Mouse (Mus musculus) skeletal muscle tissue, adult 2 months (tissue): ENCODE data around the gene Tmem121.
A peak's percentile ranks its signal among the peaks of the same experiment; 100 is the strongest.

Source experiments
- DNase-seq: peaks from one replicate; pipeline ENCODE4 v3.0.0-alpha.2; 2012; ENCODE audit warnings: low read depth, low spot score

Gene Tmem121

GRCm38 (mm10) chr12:113149341-113149740 lies 36.4 kb upstream of the Tmem121 start:
- DNase-seq: no peak

- DNase-seq: no peak
These were observed 35.8 kb upstream of the Tmem121 start for GRCm38 (mm10) chr12:113149896-113150295.

GRCm38 (mm10) chr12:113150591-113150990 lies 35.1 kb upstream of the Tmem121 start:
- DNase-seq: no peak

DNA sequence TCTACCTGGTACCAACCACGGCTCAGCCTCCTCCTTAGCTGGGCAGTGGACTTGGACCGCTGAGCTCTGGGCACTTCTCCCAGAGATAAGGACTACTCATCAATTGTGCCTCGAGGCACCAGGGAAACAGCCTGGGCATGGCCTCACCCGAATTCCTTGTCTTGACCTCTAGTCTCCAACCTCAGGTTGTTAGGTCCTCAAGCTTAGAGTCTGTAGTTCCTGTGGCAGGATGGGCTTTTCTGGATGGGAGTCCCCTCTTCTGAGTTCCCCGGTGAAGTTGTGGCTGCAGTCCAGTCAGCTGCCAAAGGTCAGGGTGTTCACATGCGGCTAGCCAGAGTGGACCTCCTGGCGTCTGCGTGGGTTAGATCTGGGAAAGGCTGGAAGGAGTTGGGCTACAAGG lies 34.7 kb upstream of the Tmem121 start:
- DNase-seq: no peak

DNA sequence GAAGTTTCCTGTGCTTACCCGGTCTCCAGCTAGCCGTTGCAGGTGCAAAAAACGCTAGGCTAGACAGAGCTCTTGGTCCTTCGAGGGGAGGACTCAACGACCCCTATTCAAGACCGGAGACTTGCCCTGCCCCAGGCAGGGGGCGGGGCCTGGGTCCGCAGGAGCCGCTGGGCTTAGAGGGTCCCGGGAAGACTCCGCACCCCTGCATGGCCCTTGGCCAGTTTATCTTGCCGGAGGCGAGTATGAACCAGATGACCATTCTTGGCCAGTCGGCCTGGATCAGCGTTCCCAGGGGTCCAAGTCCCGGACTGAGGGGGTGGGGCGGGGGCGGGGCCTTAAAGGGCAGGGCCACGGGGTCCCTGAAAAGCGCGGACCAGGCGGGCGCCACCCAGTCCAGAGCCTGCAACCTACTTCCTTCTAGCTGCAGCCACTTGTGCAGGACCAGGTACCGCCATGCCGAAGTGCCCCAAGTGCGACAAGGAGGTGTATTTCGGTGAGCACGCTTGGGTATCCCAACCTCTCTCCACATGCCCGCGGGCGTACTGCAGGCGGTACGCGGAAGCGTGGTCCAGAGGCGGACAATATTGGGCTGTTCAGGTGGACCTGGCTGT lies 34.0 kb upstream of the Tmem121 start:
- no peak for DNase-seq

DNA sequence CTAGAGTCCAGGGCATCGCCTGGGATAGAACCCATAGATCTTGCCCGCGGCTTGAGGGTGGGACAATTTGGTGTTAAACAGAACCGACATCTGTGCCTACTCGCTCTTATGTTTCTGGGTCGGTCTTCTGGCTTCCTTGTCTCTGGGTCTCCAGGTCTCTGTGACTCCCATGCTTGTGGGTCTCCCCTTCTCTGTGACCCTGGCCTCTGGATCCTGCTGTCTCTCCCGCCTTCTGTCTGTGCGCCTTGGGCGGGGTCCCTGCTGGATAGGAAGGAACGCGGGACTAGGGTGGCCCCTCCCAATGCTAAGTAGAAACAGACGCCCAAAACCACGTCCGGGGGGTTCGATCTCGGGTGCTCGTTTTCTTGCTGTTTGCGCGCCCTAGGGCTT lies 33.5 kb upstream of the Tmem121 start:
- no peak for DNase-seq

GRCm38 (mm10) chr12:113152991-113153525 lies 32.7 kb upstream of the Tmem121 start:
- no peak for DNase-seq

GRCm38 (mm10) chr12:113153971-113154370 lies 31.8 kb upstream of the Tmem121 start:
- DNase-seq: no peak

DNA sequence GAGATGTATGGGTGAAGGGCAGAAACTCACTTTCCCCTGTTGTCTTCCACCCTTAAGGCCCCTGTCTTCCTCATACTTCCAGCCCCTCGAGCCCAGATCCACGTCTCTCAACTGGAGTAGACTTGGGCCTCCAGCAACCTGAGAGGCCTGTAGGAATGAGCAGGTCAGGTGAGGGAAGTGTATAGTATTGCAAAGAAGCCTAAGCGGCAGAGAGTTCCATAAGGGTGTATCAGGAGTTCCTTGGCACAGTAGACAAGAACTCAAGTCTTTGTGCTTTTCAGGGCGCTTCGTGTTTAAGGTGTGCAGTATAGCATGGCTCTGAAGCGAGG lies 31.0 kb upstream of the Tmem121 start:
- no peak for DNase-seq

GRCm38 (mm10) chr12:113155076-113155771 lies 30.5 kb upstream of the Tmem121 start:
- DNase-seq: no peak

DNA sequence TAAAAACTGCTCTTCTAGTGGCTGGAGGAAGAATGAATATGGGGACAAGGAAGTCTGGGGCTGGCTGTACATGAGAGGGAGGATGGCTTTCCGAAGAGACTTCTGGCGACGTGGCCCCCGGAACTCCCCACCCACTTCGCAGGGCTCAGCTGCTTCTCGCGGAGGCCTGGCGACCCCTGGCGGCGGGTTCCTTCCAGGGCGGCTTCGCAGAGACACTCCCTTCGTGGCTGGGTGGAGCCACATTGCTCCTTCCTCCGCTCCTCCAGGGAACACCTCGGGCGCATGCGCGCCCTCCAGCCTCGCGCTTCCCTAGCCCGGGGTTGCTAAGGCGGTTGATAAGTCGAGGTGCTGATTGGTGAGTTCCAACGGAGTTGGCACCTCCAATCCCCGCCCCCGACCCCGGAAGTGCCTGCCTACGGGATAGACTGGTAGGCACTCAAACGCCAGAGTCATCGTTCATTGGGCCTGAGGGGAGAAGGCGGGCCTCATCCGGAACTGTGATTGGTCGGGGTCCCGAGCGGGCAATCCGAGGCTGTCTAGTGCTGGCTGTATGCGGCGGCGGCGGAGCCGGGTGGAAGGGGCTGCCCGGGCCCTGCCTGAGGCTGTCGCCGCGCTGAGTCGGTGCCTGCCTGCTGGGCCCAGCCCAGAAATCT lies 29.7 kb upstream of the Tmem121 start, which contains the start of gene Tedc1:
TSS of gene Tedc1 (plus strand) at position 535 of the 653 bp plus-strand sequence.
- peak; percentile 100 for DNase-seq

- DNase-seq: no peak
These were observed 29.2 kb upstream of the Tmem121 start for GRCm38 (mm10) chr12:113156540-113156929.

DNA sequence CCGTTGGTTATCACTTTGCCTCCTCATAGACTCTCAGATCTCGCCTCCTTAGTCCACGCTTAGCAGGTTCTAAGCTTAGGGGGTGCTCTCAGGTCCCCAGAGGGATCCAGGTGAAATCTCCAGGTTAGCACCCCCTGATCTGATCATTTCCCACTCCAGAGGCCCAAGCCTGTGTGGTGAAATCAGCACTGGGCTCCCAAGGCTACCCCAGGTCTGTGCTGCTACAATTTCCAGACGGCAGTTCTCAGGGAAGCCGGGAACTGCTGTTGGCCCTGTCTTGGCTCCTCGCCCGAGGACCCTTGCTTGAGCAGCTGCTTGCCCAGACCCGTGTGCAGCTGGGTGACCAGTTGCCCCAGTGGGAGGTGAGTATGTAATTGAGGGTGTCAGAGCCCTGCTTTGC lies 28.7 kb upstream of the Tmem121 start:
- DNase-seq: peak; percentile 39

- no peak for DNase-seq
These were observed 28.2 kb upstream of the Tmem121 start for GRCm38 (mm10) chr12:113157521-113157920.

DNA sequence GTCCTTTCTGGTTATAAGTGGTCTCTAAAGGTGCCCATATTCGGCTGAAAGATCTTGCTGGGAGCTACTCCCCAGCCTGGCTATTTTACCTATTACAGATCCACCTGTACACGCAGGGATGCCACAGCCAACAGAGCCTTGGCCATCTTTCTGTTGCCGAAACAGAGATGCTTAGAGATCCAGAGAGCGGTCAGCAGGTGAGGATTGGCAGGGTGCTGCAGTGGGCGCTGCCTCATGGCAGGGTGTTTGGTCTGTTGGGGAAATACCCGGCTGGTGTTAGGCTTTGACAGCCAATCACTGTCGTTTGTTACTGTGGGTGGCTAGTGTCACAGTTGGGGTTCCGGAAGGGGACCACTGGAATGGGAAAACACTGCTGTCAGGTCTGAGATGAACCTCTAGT lies 27.8 kb upstream of the Tmem121 start:
- no peak for DNase-seq

GRCm38 (mm10) chr12:113163561-113164006 lies 22.1 kb upstream of the Tmem121 start:
- no peak for DNase-seq

DNA sequence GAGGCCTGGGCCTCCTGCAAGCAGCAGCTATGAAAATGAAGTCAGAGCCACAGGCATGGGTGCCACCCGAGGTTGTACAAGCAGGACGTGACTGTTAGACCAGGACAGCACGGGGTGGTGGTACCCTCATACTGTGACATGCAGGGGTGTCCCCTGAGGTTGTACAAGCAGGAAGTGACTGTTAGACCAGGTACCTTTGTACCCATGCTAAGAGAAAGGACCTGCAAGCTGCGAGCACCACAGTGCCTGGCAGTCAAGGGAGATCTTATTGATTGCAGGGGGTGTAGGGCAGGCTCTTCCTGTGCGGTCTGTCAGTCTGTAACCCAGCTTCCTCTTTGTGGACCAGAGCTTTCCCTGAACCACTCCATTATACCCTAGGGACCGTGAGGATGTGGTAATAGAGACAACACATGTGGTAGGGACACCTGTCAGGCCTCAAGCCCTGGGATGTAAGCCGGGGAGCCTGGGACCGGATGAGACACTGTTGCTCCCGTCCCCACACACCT lies 17.6 kb upstream of the Tmem121 start:
- DNase-seq: no peak

- DNase-seq: no peak
These were observed 8.6 kb upstream of the Tmem121 start for GRCm38 (mm10) chr12:113176960-113177725.

- no peak for DNase-seq
These were observed 4.7 kb upstream of the Tmem121 start for GRCm38 (mm10) chr12:113181020-113181419.

DNA sequence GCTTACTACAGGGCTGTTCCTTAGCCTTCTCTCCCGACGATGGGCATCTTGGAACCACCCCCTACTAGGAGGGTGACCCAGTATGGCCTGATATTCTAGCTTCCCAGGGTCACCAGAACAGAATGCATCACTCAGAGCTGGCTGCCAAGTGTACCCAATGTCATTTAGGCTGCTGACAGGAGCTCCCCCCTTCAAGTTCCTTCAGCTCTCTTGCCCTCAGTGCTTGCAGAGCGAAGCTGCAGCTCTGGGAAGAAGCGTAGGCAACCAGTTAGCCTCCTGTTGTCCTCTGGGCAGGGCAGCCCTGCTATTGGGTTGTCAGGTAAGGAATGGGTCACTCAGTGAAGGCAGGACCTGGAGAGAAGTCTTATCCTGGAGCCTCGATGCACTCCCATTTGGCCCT lies 785 bp upstream of the Tmem121 start:
- no peak for DNase-seq

DNA sequence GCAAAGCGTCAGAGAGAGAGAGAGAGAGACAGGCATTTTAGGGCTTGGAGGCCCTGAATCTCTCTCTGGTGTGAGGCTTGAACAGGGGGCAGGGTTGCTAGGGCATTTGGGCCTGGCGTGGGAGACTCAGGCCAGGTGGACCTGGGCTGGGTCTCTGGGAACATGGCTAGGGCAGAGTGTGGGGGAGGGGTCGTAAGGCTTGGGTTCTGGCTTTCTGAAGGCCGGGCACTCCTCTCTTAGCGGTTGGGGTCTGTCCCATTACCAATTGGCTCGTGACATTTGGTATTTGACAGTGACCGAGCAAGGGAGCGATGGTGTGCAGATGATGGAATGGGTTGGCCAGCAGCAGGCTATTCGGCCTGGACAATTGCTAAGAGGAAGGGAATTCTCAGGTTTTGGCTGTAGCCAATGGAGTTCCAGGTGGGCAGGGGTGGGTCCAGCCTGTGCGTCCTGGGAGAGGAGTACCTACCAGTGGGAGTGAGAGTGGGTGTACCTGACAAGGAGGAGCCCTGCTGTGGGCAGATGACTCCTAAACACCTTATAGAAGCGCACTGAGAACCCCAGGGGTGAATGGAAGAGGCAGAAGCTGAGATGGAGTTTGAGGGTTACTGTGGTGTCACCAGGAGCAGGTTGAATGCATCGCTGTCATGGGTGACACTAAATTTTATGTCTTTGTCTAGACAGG lies 738 bp downstream of the Tmem121 start:
- no peak for DNase-seq
